Mouse (Mus musculus) kidney, adult 2 months (tissue): ENCODE results near the gene 1700066M21Rik.

Source experiments
- CTCF ChIP-seq: fragments of 200-500 bp; conservative IDR thresholded peaks from 2 replicates; pipeline ENCODE4 v1.5.1; 2011; ENCODE audit warnings: low read depth, mild to moderate bottlenecking, control low read depth, low read length, moderate library complexity, mixed read lengths; ENCODE audit not compliant: insufficient read depth, insufficient read length
- POLR2A ChIP-seq: fragments of 200-500 bp; IDR thresholded peaks from one replicate; pipeline ENCODE4 v1.6.1; 2011; ENCODE audit warnings: low read depth, low read length, control low read depth

DNA sequence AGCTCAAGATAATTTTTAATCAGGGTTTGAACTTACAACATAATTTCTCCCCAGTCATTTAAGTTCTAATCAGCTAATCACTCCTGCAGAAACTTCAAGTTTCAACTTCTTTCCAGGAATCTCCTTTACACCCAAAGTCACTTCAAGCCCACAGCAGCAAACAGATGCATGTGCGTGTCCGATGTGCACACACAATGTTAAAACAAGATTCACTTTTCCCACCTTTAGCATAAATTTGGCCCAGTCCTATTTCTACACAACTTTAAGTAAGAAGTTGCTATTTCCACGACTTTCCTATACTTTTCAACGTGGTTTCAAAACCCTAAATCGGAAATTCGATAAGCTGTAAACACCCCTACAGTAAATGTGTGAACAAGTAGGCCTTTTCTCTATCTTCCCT lies 614 bp upstream of the 1700066M21Rik start:
- TF ChIP-seq CTCF (no peak), POLR2A (no peak)
